ENCODE assay signal across 23 mouse cellular contexts in the genomic region with DNA sequence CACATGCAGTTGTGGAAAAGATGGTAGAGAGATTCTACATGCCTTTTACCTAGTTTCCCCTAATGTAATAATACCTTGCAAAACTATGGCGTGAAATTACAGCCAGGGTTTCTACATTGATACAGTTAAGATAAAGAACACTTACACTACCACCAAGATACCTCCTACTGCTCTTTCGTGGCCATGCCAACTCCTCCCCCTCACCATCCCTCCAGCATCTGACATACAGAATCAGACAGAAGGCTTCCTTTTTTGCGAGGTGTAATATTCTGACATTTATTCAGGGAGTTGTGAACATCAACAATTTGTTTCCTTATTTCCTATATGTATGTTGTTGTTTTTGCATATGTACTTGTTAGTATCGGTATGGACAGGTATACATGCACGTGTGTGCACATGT. TPM values are rescaled to one million over a fixed set of nuclear protein-coding genes. Genes with fewer than 3 reads are reported as not detected.
DNase-seq lines count a peak whose midpoint lies in the region; ATAC-seq and TF ChIP-seq lines count a peak whose summit lies in the region.
"Had no signal": no experiment of that assay in that cellular context is flagged by ENCODE, and none has a peak within 500 bp of the region (broad histone marks: within the 10 kb centered on the region; RNA-seq: fewer than 3 reads in every experiment).

No protein-coding gene starts in this region.

- H3K4me1 ChIP-seq in limb, embryonic 11.5 days (ENCODE audit: control insufficient read depth, insufficient read depth, low read length), result 0 out of 2 replicates have a peak, but pooled peaks cover 3% of the 10 kb centered on the region
- H3K4me1 ChIP-seq in limb, embryonic 10.5 days, result peaks cover 9% of the 10 kb centered on the region
- peaks cover 7% of the 10 kb centered on the region for H3K4me1 ChIP-seq in stomach, embryonic 15.5 days
- H3K4me1 ChIP-seq in stomach, postnatal 0 days (replicated peaks; ENCODE audit: control insufficient read depth, insufficient read depth), result peaks cover 4% of the 10 kb centered on the region; the same call in 1 of the 2 replicates
- H3K4me1 ChIP-seq: hindbrain, embryonic 13.5 days had no signal

- ATAC-seq in limb, embryonic 11.5 days (ENCODE audit: insufficient number of reproducible peaks, low FRiP score, low TSS enrichment, low read depth), result no peak
- ATAC-seq in stomach, embryonic 15.5 days (ENCODE audit: insufficient read depth, low FRiP score, low read depth), result no peak
- ATAC-seq in stomach, postnatal 0 days (ENCODE audit: low FRiP score, low TSS enrichment), result no peak
- ATAC-seq in megakaryocyte, adult 5-6 weeks (ENCODE audit: poor library complexity, severe bottlenecking), result peak; percentile 69
- ATAC-seq: activated CD4-positive, CD25-positive, alpha-beta regulatory T cell, adult 4 months; Patski had no signal

- DNase-seq in layer of hippocampus, adult 11-12 months (ENCODE audit: low spot score), result peak; percentile 43
- no peak for DNase-seq in layer of hippocampus, adult 9-10 months (ENCODE audit: low spot score)
- peak; percentile 0 for DNase-seq in limb, embryonic 11.5 days (ENCODE audit: low spot score)
- no peak for DNase-seq in limb, embryonic 10.5 days (ENCODE audit: low spot score)
- DNase-seq in stomach, postnatal 0 days (ENCODE audit: low spot score), result no peak
- no peak for DNase-seq in ovary, postnatal 14 days (ENCODE audit: low spot score)
- DNase-seq: adrenal gland, postnatal 14 days; cerebellum, adult 18-20 months; cerebellum, adult 9-11 months; cerebellum, postnatal 36 days; forebrain, postnatal 0 days; gastrocnemius, postnatal 14 days; heart, adult 2 months; heart, postnatal 14 days had no signal

- no peaks in the 10 kb centered on the region for H3K27me3 ChIP-seq in limb, embryonic 11.5 days (ENCODE audit: control insufficient read depth, insufficient read depth, low read length)
- H3K27me3 ChIP-seq in limb, embryonic 10.5 days (ENCODE audit: low read depth, poor library complexity, severe bottlenecking), result no peaks in the 10 kb centered on the region
- H3K27me3 ChIP-seq in stomach, embryonic 15.5 days (replicated peaks), result no peaks in the 10 kb centered on the region
- H3K27me3 ChIP-seq in stomach, postnatal 0 days (ENCODE audit: control insufficient read depth, insufficient read depth, low read length), result no peaks in the 10 kb centered on the region
- H3K27me3 ChIP-seq: embryonic facial prominence, embryonic 13.5 days; forebrain, embryonic 13.5 days; heart, embryonic 15.5 days; hindbrain, embryonic 13.5 days; Patski had no signal

- no peak overlapping the region for H3K9ac ChIP-seq in limb, embryonic 11.5 days (ENCODE audit: low read length)
- H3K9ac ChIP-seq in stomach, embryonic 15.5 days, result no peak overlapping the region
- no peak overlapping the region for H3K9ac ChIP-seq in stomach, postnatal 0 days (ENCODE audit: low read length)
- H3K9ac ChIP-seq: embryonic facial prominence, embryonic 13.5 days; forebrain, embryonic 13.5 days; forebrain, postnatal 0 days; heart, embryonic 15.5 days; hindbrain, embryonic 13.5 days had no signal

- no peak overlapping the region for H3K27ac ChIP-seq in limb, embryonic 11.5 days (replicated peaks; ENCODE audit: low read depth, low read length)
- no peak overlapping the region for H3K27ac ChIP-seq in limb, embryonic 10.5 days
- H3K27ac ChIP-seq in stomach, embryonic 15.5 days, result peak overlapping the region; percentile 28; the same call in 1 of the 2 replicates
- H3K27ac ChIP-seq in stomach, postnatal 0 days (replicated peaks), result no peak overlapping the region
- H3K27ac ChIP-seq: embryonic facial prominence, embryonic 13.5 days; forebrain, embryonic 13.5 days; heart, adult 2 months; heart, embryonic 15.5 days; hindbrain, embryonic 13.5 days had no signal

- H3K4me3 ChIP-seq in limb, embryonic 11.5 days (ENCODE audit: low read depth, low read length), result no peak overlapping the region
- H3K4me3 ChIP-seq in limb, embryonic 10.5 days, result no peak overlapping the region
- H3K4me3 ChIP-seq in stomach, embryonic 15.5 days (replicated peaks), result no peak overlapping the region
- H3K4me3 ChIP-seq in stomach, postnatal 0 days (ENCODE audit: low read depth, low read length), result no peak overlapping the region
- H3K4me3 ChIP-seq: embryonic facial prominence, embryonic 13.5 days; forebrain, embryonic 13.5 days; heart, adult 2 months; heart, embryonic 15.5 days; hindbrain, embryonic 13.5 days had no signal

- no peak overlapping the region for H3K4me2 ChIP-seq in limb, embryonic 11.5 days (ENCODE audit: low read depth, severe bottlenecking)
- no peak overlapping the region for H3K4me2 ChIP-seq in stomach, embryonic 15.5 days
- no peak overlapping the region for H3K4me2 ChIP-seq in stomach, postnatal 0 days (replicated peaks; ENCODE audit: low read depth)
- H3K4me2 ChIP-seq: embryonic facial prominence, embryonic 13.5 days; forebrain, embryonic 13.5 days; heart, embryonic 11.5 days; heart, embryonic 15.5 days; hindbrain, embryonic 13.5 days had no signal

- no peaks in the 10 kb centered on the region for H3K36me3 ChIP-seq in limb, embryonic 11.5 days (ENCODE audit: control insufficient read depth, insufficient read depth, low read length)
- H3K36me3 ChIP-seq in limb, embryonic 10.5 days, result no peaks in the 10 kb centered on the region
- H3K36me3 ChIP-seq in stomach, embryonic 15.5 days, result no peaks in the 10 kb centered on the region
- no peaks in the 10 kb centered on the region for H3K36me3 ChIP-seq in stomach, postnatal 0 days (ENCODE audit: control insufficient read depth, insufficient read depth, low read length)
- H3K36me3 ChIP-seq: embryonic facial prominence, embryonic 13.5 days; heart, embryonic 15.5 days; hindbrain, embryonic 13.5 days had no signal

- no peak for TF ChIP-seq EP300 in stomach, postnatal 0 days (optimal IDR thresholded peaks at IDR 0.05)

- no peak for TF ChIP-seq CTCF in stomach, postnatal 0 days (IDR thresholded peaks at IDR 0.05; ENCODE audit: low read depth)

- WGBS in limb, embryonic 11.5 days, result 88% methylated on average over 5 of the region's 5 CpGs
- 94% methylated on average over 5 of the region's 5 CpGs for WGBS in limb, embryonic 10.5 days
- WGBS in stomach, embryonic 15.5 days, result 81% methylated on average over 5 of the region's 5 CpGs
- 82% methylated on average over 5 of the region's 5 CpGs for WGBS in stomach, postnatal 0 days

- H3K9me3 ChIP-seq in limb, embryonic 11.5 days (ENCODE audit: control insufficient read depth, low read length), result no peaks in the 10 kb centered on the region
- H3K9me3 ChIP-seq in limb, embryonic 10.5 days (replicated peaks), result no peaks in the 10 kb centered on the region
- no peaks in the 10 kb centered on the region for H3K9me3 ChIP-seq in stomach, embryonic 15.5 days
- H3K9me3 ChIP-seq in stomach, postnatal 0 days (ENCODE audit: control insufficient read depth, low read length), result no peaks in the 10 kb centered on the region
- H3K9me3 ChIP-seq: embryonic facial prominence, embryonic 13.5 days; forebrain, embryonic 13.5 days; heart, embryonic 15.5 days; hindbrain, embryonic 13.5 days had no signal

RNA-seq across cellular contexts. Expression of gene Nfkb1, which starts 11.3 kb away (rescaled TPM):
- 13.3 and 17.5 TPM in 2 replicates for polyA plus RNA-seq in limb, embryonic 11.5 days (2014; fragmentation: Nextera tagmentation; extraction: Ambion mirVana)
- 10.7 and 12.0 TPM in 2 replicates for polyA plus RNA-seq in limb, embryonic 10.5 days (2016; fragmentation: Nextera tagmentation; extraction: Ambion mirVana)
- polyA plus RNA-seq in stomach, embryonic 15.5 days (2015; fragmentation: Nextera tagmentation; extraction: Ambion mirVana), result 24.5 and 25.9 TPM in 2 replicates
- 13.7 and 16.7 TPM in 2 replicates for polyA plus RNA-seq in stomach, postnatal 0 days (2015; fragmentation: Nextera tagmentation; extraction: Ambion mirVana)
- total RNA-seq in megakaryocyte, adult 5-6 weeks (2015), result 104 and 105 TPM in 2 replicates
- total RNA-seq in megakaryocyte, adult 5-6 weeks (2017), result 181 and 183 TPM in 2 replicates

Comparison
In these comparisons a context has a peak if more than half of its experiments do, and no peak if none do; other contexts are left out.
1. DNase-seq: peak in layer of hippocampus, adult 11-12 months (single experiment) and limb, embryonic 11.5 days (single experiment); none in layer of hippocampus, adult 9-10 months (single experiment), limb, embryonic 10.5 days (single experiment), stomach, postnatal 0 days (single experiment) and ovary, postnatal 14 days (single experiment).